Mouse (Mus musculus): Measurements from ENCODE around the gene Atp6v1e1. TPM values are rescaled to one million over a fixed set of nuclear protein-coding genes. Genes with fewer than 3 reads are reported as not detected.

Gene Atp6v1e1
- polyA plus RNA-seq, 1 experiment, result 90.1 TPM

DNA sequence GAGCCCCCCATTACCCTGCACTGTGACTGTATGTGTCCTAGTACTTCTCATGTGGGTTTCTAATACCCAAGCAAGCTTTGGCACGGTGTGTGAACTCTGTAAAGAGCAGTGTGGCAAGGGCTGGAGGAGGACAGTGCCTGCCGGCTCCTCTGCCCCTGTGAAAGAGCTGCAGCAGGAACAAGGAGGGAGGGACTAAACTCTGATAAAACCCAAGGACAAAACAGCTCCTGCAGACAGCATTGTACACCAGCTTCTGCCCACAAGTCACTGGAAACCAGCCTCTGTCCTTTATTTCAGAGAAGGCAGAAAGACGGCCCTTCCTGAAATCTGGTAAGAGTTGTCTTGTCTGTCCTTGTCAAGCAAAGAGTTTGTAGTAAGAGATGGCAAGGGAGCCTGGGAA, 46.3 kb downstream of the Atp6v1e1 start:
- Histone ChIP-seq H3K27me3 (ENCODE audit: control insufficient read depth, insufficient read depth, insufficient read length) (no peaks in the 10 kb centered on the region), H3K4me3 (ENCODE audit: insufficient read depth, poor library complexity, severe bottlenecking) (no peak overlapping the region), H3K79me2 (ENCODE audit: control insufficient read depth, insufficient read depth) (no peaks in the 10 kb centered on the region), H3K79me3 (ENCODE audit: low read depth) (no peaks in the 10 kb centered on the region), H3ac (ENCODE audit: control insufficient read depth, insufficient read length, low read depth) (no peak overlapping the region), H3K36me3 (ENCODE audit: control insufficient read depth, insufficient read depth) (no peaks in the 10 kb centered on the region)
- TF ChIP-seq MYOG (IDR thresholded peaks at IDR 0.05; ENCODE audit: control insufficient read depth, extremely low read depth, insufficient read length) (no peak), MAX (IDR thresholded peaks at IDR 0.05) (no peak), FOSL1 (IDR thresholded peaks at IDR 0.05; ENCODE audit: insufficient read depth, low read length, poor library complexity, severe bottlenecking) (no peak), CTCF (IDR thresholded peaks at IDR 0.05; ENCODE audit: control insufficient read depth, insufficient read depth, insufficient read length) (no peak), MYOD1 (IDR thresholded peaks at IDR 0.05; ENCODE audit: control insufficient read depth, insufficient read length, low read depth) (no peak), USF1 (IDR thresholded peaks at IDR 0.05; ENCODE audit: low read depth) (no peak), CEBPB (IDR thresholded peaks at IDR 0.05; ENCODE audit: low read depth) (no peak)

GRCm38 (mm10) chr6:120773763-120774162, 48.8 kb downstream of the Atp6v1e1 start:
- Histone ChIP-seq H3K36me3 (ENCODE audit: control insufficient read depth, insufficient read depth) (no peaks in the 10 kb centered on the region), H3ac (ENCODE audit: control insufficient read depth, insufficient read length, low read depth) (no peak overlapping the region), H3K4me3 (ENCODE audit: insufficient read depth, poor library complexity, severe bottlenecking) (no peak overlapping the region), H3K79me3 (ENCODE audit: low read depth) (no peaks in the 10 kb centered on the region), H3K79me2 (ENCODE audit: control insufficient read depth, insufficient read depth) (no peaks in the 10 kb centered on the region), H3K27me3 (ENCODE audit: control insufficient read depth, insufficient read depth, insufficient read length) (no peaks in the 10 kb centered on the region)
- TF ChIP-seq FOSL1 (IDR thresholded peaks at IDR 0.05; ENCODE audit: insufficient read depth, low read length, poor library complexity, severe bottlenecking), result no peak
- no peak for TF ChIP-seq MAX (IDR thresholded peaks at IDR 0.05)
- no peak for TF ChIP-seq MYOD1 (IDR thresholded peaks at IDR 0.05; ENCODE audit: control insufficient read depth, insufficient read length, low read depth)
- TF ChIP-seq USF1 (IDR thresholded peaks at IDR 0.05; ENCODE audit: low read depth), result no peak
- TF ChIP-seq CEBPB (IDR thresholded peaks at IDR 0.05; ENCODE audit: low read depth), result no peak
- TF ChIP-seq MYOG (IDR thresholded peaks at IDR 0.05; ENCODE audit: control insufficient read depth, extremely low read depth, insufficient read length), result no peak
- TF ChIP-seq CTCF (IDR thresholded peaks at IDR 0.05; ENCODE audit: control insufficient read depth, insufficient read depth, insufficient read length), result no peak

- H3K27me3 ChIP-seq (ENCODE audit: control insufficient read depth, insufficient read depth, insufficient read length), result no peaks in the 10 kb centered on the region
- H3K79me2 ChIP-seq (ENCODE audit: control insufficient read depth, insufficient read depth), result no peaks in the 10 kb centered on the region
- TF ChIP-seq CTCF (IDR thresholded peaks at IDR 0.05; ENCODE audit: control insufficient read depth, insufficient read depth, insufficient read length) (no peak), MYOG (IDR thresholded peaks at IDR 0.05; ENCODE audit: control insufficient read depth, extremely low read depth, insufficient read length) (no peak), MAX (IDR thresholded peaks at IDR 0.05) (no peak), MYOD1 (IDR thresholded peaks at IDR 0.05; ENCODE audit: control insufficient read depth, insufficient read length, low read depth) (no peak), FOSL1 (IDR thresholded peaks at IDR 0.05; ENCODE audit: insufficient read depth, low read length, poor library complexity, severe bottlenecking) (no peak), USF1 (IDR thresholded peaks at IDR 0.05; ENCODE audit: low read depth) (no peak), CEBPB (IDR thresholded peaks at IDR 0.05; ENCODE audit: low read depth) (no peak)
- H3K79me3 ChIP-seq (ENCODE audit: low read depth), result no peaks in the 10 kb centered on the region
- no peak within 1 kb of the TSS for H3K4me3 ChIP-seq (ENCODE audit: insufficient read depth, poor library complexity, severe bottlenecking)
- H3K36me3 ChIP-seq (ENCODE audit: control insufficient read depth, insufficient read depth), result no peaks in the 10 kb centered on the region
- no peak within 1 kb of the TSS for H3ac ChIP-seq (ENCODE audit: control insufficient read depth, insufficient read length, low read depth)
These were observed 49.4 kb downstream of the Atp6v1e1 start, which contains the start of gene Slc25a18 for GRCm38 (mm10) chr6:120773149-120773628. TSS of gene Slc25a18 (plus strand) at chr6:120773578.

- Histone ChIP-seq H3K4me3 (ENCODE audit: insufficient read depth, poor library complexity, severe bottlenecking) (no peak overlapping the region), H3K27me3 (ENCODE audit: control insufficient read depth, insufficient read depth, insufficient read length) (no peaks in the 10 kb centered on the region), H3K36me3 (ENCODE audit: control insufficient read depth, insufficient read depth) (no peaks in the 10 kb centered on the region), H3K79me3 (ENCODE audit: low read depth) (no peaks in the 10 kb centered on the region), H3ac (ENCODE audit: control insufficient read depth, insufficient read length, low read depth) (no peak overlapping the region), H3K79me2 (ENCODE audit: control insufficient read depth, insufficient read depth) (no peaks in the 10 kb centered on the region)
- TF ChIP-seq MYOD1 (IDR thresholded peaks at IDR 0.05; ENCODE audit: control insufficient read depth, insufficient read length, low read depth), result peak; percentile 84
- no peak for TF ChIP-seq MYOG (IDR thresholded peaks at IDR 0.05; ENCODE audit: control insufficient read depth, extremely low read depth, insufficient read length)
- no peak for TF ChIP-seq USF1 (IDR thresholded peaks at IDR 0.05; ENCODE audit: low read depth)
- TF ChIP-seq CTCF (IDR thresholded peaks at IDR 0.05; ENCODE audit: control insufficient read depth, insufficient read depth, insufficient read length), result no peak
- no peak for TF ChIP-seq FOSL1 (IDR thresholded peaks at IDR 0.05; ENCODE audit: insufficient read depth, low read length, poor library complexity, severe bottlenecking)
- peak; percentile 41 for TF ChIP-seq CEBPB (IDR thresholded peaks at IDR 0.05; ENCODE audit: low read depth)
These were observed 50.6 kb downstream of the Atp6v1e1 start for GRCm38 (mm10) chr6:120772025-120772424.

DNA sequence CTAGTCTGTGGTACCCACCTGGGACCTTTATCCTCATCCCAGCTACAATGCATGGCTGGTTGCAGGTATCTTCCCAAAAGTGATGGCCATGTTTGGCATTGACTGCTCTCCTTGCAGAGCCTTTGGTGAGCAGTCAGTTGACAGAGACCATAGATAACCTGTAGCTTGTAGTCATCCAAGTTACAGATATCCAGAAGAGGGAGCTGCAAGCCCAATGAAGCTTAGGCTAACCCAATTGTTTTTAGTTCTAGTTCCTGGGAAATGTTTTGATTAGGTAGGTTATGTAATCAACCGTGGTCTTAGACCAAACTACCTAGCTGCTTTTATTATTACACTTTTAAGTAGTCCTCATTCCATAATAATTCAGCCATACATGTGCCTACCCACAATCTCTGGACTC, 51.2 kb downstream of the Atp6v1e1 start:
- H3ac ChIP-seq (ENCODE audit: control insufficient read depth, insufficient read length, low read depth), result no peak overlapping the region
- no peaks in the 10 kb centered on the region for H3K79me2 ChIP-seq (ENCODE audit: control insufficient read depth, insufficient read depth)
- no peaks in the 10 kb centered on the region for H3K79me3 ChIP-seq (ENCODE audit: low read depth)
- H3K36me3 ChIP-seq (ENCODE audit: control insufficient read depth, insufficient read depth), result no peaks in the 10 kb centered on the region
- no peak overlapping the region for H3K4me3 ChIP-seq (ENCODE audit: insufficient read depth, poor library complexity, severe bottlenecking)
- H3K27me3 ChIP-seq (ENCODE audit: control insufficient read depth, insufficient read depth, insufficient read length), result no peaks in the 10 kb centered on the region
- TF ChIP-seq MAX (IDR thresholded peaks at IDR 0.05), result no peak
- no peak for TF ChIP-seq USF1 (IDR thresholded peaks at IDR 0.05; ENCODE audit: low read depth)
- TF ChIP-seq CEBPB (IDR thresholded peaks at IDR 0.05; ENCODE audit: low read depth), result no peak
- TF ChIP-seq FOSL1 (IDR thresholded peaks at IDR 0.05; ENCODE audit: insufficient read depth, low read length, poor library complexity, severe bottlenecking), result no peak
- no peak for TF ChIP-seq MYOD1 (IDR thresholded peaks at IDR 0.05; ENCODE audit: control insufficient read depth, insufficient read length, low read depth)
- no peak for TF ChIP-seq MYOG (IDR thresholded peaks at IDR 0.05; ENCODE audit: control insufficient read depth, extremely low read depth, insufficient read length)
- TF ChIP-seq CTCF (IDR thresholded peaks at IDR 0.05; ENCODE audit: control insufficient read depth, insufficient read depth, insufficient read length), result no peak

Measured in C2C12 (cell line).